Mouse (Mus musculus) 3134 (cell line): ENCODE measurements around the gene Apex2.
"Not testable (repeated sequence)": the region's sequence is repeated elsewhere in the genome, so short reads cannot be mapped to it uniquely, and the experiment has no call there.

Source experiments
- DNase-seq: peaks from one replicate; pipeline ENCODE4 v3.0.0-alpha.2; 2011; ENCODE audit warnings: low spot score; ENCODE audit not compliant: insufficient read length; ENCODE audit errors: extremely low read depth

The Apex2 gene

DNA sequence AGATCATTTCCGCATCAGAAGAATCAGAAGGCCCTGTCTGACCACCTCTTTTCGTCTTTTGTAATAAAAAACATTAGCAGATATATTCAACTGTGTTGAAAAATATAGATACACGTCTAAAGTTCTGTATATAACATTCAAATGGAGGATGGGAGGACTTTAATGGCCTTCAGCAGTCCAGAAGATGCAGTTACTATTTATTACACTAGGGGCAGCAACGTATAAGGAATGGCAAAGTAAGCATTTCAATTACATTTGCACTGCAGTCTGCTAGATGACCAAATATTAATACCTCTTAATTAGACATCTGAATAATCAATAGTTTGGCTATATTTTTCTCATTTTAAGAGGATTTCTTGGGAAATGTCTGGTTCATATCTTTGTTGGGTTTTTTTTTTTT, 79.0 kb downstream of the Apex2 start:
- no peak for DNase-seq

DNA sequence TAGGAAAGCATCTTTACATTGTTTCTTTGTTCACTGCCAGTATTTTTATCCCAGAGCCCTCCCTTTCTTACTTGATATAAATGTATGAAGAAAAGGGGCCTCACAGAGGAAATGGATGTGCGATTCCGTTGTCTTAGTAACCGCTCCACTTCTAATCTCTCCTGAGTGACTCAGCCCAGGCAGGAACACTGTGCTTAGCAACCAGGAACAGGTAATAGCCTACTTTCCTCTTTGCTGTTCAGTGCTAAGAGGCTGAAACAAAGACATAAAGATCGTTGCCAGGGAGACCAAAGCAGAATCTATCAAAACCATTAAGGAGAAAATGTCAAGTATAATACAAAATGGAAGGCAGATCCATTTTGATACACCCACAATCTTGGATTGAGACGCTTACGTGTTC, 81.0 kb downstream of the Apex2 start:
- no peak for DNase-seq

DNA sequence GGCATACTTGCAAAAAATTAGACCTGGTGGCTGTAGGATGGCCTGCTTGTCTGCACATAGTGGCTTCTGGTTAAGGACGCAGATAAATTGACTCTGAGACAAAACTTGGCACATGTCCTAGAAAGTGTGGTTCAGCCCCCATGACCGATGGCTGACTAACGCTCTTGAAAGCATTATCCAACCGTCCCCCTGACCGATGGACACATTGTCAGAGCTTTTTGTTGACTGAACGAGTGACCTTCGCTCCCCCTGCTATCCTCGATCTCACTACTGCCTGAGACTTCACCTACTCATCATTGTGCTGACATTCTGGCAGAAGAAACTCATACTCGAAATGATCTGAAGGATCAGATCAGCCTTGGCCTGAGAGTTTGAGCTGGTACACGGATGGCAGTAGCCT, 101.9 kb downstream of the Apex2 start:
- not testable (repeated sequence) for DNase-seq

- not testable (repeated sequence) for DNase-seq
Observed at GRCm38 (mm10) chrX:150486314-150487030, 103.2 kb downstream of the Apex2 start.

GRCm38 (mm10) chrX:150477854-150478780, 111.6 kb downstream of the Apex2 start:
- DNase-seq: peak; percentile 77

DNA sequence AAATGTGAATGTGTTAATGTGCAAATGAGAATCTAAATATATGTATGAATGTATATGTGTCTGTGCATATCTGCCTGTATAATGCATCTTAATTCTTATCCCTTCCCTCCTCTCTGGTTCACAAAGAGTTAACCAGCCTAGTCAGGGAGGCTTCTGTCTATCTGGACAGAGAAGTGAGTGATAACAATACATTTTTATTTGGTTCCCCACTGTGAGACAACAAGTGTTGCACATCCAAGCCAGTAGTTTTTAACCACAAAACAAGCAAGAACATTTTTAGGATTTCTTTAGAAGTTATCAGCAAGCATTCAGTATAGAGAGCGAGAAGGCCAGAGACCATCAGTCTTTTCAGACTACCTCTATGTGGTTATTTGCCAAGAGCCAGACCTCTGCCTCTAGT, 118.3 kb downstream of the Apex2 start:
- DNase-seq: no peak
